Mouse (Mus musculus): ENCODE measurements around the gene Hdgfl2.
"Not testable (repeated sequence)": the region's sequence is repeated elsewhere in the genome, so short reads cannot be mapped to it uniquely, and the experiment has no call there.

The Hdgfl2 gene

DNA sequence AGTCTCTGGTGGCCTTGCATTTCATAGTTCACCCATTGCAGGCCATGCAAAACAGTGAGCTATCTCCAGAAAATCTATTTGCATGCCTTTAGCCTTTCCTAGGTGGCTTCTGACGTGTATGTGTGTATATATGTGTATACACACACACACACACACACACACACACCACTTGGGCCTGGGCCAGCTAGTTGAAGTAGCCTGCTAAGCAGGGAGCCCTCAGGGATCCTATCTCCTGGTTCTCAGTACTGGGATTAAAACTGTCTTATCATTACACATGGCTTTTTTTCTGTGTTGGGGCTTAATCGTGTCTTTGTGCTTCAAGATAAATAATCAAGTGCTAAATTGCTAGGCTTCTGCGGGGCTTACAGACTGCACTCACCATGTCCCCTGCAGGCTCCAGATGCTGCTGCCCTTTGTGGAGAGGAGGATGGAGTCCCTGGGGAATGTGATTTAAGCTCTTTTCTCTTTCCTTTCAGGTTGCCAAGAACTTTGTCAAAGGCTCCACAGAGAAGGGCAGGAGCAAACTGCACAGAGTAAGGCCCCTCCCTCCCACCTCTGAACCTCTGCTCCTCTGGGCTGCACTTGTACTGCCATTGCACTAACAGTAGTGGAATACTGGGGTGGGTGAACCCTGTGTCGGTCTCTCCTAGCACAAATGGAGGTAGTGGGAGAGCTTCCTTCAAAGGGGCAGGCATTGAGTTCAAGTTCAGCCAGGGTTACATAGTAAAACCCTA, 23.3 kb upstream of the Hdgfl2 start:
- intact Hi-C loops (cut with DNase I), result no loop called here

DNA sequence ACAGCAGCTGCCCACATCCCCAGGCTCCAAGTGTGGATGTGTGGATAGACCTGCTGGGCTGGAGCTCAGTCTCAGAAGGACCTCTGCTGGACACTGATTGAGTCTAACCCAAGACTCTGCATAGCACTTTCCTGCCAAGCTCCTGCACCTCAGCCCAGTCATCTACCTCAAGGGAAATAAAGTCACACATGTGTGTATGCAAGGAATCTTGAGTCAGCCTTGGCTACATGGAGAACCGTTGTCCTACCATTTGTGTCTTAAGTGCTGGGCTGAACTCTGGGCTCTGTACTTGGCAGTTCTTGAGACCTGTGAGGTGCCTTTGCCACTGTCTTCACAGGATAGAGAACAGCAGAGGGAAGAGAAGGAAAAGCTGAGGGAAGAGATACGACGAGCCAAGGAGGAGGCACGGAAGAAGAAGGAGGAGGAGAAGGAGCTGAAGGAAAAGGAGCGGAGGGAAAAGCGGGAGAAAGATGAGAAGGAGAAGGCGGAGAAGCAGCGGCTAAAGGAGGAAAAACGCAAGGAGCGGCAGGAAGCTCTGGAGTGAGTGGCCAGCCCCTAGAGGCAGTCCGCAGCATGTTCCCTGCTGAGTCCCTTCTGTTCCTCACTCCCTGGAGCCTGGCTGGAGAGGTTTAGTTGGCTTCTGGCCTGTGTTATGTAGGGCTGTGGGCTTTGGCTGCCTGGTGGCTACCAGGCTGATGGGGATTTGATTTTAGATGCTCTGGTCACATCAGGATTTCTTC, 21.9 kb upstream of the Hdgfl2 start:
- intact Hi-C loops (cut with DNase I), result no loop called here

DNA sequence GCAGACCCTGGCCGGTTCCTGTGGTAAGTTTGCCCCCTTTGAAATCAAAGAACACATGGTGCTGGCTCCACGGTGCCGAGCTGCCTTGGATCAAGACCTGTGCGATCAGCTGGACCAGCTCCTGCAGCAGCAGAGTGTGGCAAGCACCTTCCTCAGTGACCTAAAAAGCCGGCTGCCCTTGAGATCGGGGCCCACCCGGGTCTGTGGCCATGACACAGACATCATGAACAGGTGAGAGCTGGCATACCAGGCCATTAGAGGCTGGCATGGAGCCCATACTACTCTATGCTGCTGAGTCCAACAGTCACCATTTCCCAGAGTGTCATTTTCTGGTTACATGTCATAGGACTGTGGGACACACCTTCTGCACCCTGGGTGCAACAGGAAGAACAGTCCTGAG, 17.4 kb upstream of the Hdgfl2 start:
- intact Hi-C loops (cut with DNase I), result no loop called here

DNA sequence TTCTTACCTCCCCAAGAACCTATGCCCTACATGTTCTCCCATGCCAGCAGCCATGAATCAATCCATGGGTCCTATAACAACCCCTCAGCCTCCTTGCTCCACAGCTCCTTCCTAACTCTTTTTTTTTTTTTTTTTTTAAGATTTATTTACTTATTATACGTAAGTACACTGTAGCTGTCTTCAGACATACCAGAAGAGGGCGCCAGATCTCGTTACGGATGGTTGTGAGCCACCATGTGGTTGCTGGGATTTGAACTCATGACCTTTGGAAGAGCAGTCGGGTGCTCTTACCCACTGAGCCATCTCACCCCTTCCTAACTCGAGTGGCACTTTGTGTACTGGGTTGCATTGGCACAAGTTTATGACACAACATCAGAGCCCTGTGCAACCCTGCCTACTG, 13.7 kb upstream of the Hdgfl2 start:
- intact Hi-C loops (cut with DNase I), result not testable (repeated sequence)

- intact Hi-C loops (cut with DNase I), result no loop called here
These were observed 13.0 kb upstream of the Hdgfl2 start for GRCm38 (mm10) chr17:56066451-56066850.

DNA sequence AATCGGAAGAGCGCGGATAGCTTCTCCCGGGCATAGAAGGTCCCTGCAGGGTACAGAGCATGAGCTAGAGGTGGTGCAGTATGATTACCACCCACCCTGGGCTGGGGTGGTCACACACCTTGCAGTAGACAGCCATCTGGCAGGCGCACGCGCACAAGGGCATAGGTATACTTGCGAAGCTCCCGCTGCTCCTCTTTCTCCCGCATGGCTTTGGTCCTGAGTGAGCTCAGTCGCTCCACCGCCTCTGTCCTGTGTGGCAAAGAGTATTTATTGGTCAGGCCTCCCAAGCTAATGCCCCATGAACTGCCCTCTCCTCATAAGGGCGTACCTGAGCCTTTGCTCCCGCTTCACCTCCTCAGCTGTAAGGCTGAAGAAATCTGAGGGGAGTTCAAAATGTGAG, 10.4 kb upstream of the Hdgfl2 start:
- intact Hi-C loops (cut with DNase I), result no loop called here

DNA sequence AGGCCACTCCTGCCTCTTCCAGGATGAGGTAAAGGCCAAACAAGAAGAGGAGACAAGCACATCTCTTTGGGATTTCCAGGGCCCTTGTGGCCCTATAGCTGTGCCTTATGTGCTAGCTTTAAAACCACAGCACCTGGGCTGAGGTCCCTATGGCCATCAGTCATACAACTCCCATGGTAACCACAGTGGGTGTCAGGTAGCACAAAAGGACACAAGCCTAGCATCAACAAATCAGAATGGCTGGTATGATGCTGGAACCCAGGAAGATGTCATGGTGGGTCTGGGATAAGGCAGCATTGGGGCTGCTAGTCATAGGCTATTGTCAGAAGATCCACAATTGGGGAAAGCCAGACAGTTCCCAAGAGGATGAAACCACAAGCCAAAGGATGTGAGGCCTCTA, 8.3 kb upstream of the Hdgfl2 start:
- intact Hi-C loops (cut with DNase I), result no loop called here

GRCm38 (mm10) chr17:56072243-56072642, 7.2 kb upstream of the Hdgfl2 start:
- intact Hi-C loops (cut with DNase I), result no loop called here

GRCm38 (mm10) chr17:56074097-56074826, 5.2 kb upstream of the Hdgfl2 start:
- intact Hi-C loops (cut with DNase I), result no loop called here

DNA sequence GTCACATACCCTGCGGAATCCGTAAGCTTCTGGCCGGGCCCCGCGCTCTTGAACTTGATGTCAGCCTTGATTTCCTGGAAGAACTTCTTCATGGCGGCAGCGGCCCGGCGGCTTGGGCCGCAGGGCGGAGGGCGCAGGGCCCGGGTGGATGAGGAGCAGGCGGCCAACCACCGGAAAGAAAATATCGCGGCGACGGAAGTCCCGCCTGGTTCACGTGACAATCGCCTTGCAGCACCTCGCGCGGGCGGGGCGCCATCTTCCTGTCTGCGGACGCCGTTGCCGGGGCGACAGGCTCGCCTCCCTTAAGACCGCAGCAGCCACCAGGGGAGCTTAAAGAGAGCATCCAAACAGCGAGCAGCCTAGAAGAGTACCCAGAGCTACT, 4.6 kb upstream of the Hdgfl2 start, which contains the start of gene Ubxn6:
Ubxn6 (minus strand) TSS at position 202 of the 382 bp plus-strand sequence.
- intact Hi-C loops (cut with DNase I), result no loop called here

GRCm38 (mm10) chr17:56077523-56077922, 1.9 kb upstream of the Hdgfl2 start:
- intact Hi-C loops (cut with DNase I), result no loop called here

DNA sequence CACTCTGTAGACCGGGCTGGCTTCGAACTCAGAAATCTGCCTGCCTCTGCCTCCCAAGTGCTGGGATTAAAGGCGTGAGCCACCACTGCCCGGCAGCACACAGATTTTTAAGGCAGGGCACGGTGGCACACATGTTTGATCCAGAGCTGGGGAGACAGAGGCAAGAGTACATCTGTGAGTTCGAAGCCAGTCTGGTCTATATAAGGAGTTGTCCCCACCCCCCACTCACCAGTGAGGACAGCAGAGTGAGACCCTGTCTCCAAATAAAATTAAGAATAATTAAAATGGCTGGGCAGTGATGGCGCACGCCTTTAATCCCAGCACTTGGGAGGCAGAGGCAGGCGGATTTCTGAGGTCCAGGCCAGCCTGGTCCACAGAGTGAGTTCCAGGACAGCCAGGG, 1.1 kb upstream of the Hdgfl2 start:
- intact Hi-C loops (cut with DNase I), result not testable (repeated sequence)

GRCm38 (mm10) chr17:56079921-56080320, 487 bp downstream of the Hdgfl2 start:
- intact Hi-C loops (cut with DNase I), result no loop called here

GRCm38 (mm10) chr17:56080781-56081585, 1.5 kb downstream of the Hdgfl2 start:
- intact Hi-C loops (cut with DNase I), result no loop called here

DNA sequence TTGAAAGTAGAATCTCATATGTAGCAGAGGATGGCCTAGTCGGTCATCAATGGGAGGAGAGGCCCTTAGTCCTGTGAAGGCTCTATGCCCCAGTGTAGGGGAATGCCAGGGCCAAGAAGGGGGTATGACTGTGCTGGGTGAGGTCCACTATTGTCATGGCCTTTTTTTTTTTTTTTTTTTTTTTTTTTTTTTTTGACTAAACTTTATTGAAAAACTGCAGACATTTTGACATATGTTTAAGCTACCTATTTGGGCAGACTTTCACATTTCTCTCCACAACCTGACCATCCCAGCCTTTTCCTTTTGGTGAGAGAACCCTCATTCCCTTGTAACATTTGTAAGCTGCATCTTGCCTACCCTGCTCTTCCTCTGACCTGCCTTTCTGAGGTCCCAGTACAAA, 12.9 kb downstream of the Hdgfl2 start:
- intact Hi-C loops (cut with DNase I), result no loop called here

- intact Hi-C loops (cut with DNase I), result no loop called here
These were observed 13.4 kb downstream of the Hdgfl2 start for GRCm38 (mm10) chr17:56092794-56093193.

- intact Hi-C loops (cut with DNase I), result no loop called here
These were observed 17.4 kb downstream of the Hdgfl2 start for GRCm38 (mm10) chr17:56096883-56097282.

- intact Hi-C loops (cut with DNase I), result no loop called here
These were observed 18.7 kb downstream of the Hdgfl2 start for GRCm38 (mm10) chr17:56098180-56098579.

DNA sequence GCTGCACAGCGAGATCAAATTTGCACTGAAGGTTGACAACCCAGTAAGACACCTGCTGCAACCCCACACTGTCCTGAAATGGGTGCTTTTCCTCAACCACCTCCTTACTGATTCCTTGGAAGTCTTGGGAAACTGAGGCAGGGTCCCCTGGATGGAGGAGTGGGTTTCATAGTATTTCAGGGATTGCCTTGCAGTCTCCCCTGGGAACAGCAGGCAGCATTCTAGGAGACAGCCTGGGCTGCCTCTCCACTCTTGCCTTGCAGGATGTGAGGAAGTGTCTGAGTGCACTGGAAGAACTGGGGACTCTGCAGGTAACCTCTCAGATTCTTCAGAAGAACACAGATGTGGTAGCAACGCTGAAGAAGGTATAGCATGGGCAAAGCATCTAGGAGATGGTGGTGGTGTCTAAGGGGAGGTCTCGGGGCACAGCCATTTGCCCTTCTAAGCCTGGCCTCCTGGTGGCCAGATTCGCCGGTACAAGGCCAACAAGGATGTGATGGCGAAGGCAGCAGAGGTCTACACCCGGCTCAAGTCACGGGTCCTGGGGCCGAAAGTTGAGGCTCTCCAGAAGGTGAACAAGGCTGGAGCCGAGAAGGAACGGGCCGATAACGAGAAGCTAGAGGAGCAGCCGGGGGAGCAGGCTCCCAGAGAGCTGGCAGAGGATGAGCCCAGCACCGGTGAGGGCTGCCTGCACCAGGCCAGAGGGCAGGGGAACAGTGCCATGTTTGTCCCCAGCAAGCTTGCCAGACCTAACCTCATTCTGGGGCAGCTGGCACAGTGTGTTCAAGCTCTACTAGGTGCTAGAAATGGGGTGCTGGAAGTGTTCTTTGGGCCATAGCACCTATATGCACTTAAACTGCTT, 19.5 kb downstream of the Hdgfl2 start:
- intact Hi-C loops (cut with DNase I), result no loop called here

- intact Hi-C loops (cut with DNase I), result no loop called here
These were observed 21.4 kb downstream of the Hdgfl2 start for GRCm38 (mm10) chr17:56100811-56101210.

All from adrenal gland (tissue).